Mouse (Mus musculus): ENCODE measurements at regions not wholly inside any gene's neighbourhood (a gene's known extent, or its start where the extent isn't known, plus 50 kb on each side); places are given as distances from the start of the nearest gene placed in this dataset.
A peak's percentile ranks its signal among the peaks of the same experiment; 100 is the strongest.

DNA sequence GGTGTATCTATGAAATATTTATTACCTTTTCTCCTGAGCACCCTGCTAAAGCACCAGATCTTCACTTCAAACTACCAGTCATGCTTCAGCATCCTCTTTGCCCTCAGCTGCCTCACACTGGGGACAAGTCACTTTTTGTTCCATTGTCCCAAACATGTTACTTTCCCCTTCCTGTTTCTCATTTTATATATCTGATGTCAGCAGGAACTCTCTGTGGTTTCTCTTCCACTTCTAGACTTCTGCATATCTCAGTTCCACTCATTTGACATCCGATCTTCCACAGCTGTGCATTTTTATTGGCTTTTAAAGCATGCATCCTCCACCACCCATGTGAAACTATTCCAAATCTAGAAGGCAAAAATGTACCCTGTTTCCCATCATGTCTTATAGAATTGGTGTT is 474.4 kb upstream of the Camk1g start:
- no peak for ATAC-seq (ENCODE audit: insufficient number of reproducible peaks, low FRiP score, low TSS enrichment, low read depth)

DNA sequence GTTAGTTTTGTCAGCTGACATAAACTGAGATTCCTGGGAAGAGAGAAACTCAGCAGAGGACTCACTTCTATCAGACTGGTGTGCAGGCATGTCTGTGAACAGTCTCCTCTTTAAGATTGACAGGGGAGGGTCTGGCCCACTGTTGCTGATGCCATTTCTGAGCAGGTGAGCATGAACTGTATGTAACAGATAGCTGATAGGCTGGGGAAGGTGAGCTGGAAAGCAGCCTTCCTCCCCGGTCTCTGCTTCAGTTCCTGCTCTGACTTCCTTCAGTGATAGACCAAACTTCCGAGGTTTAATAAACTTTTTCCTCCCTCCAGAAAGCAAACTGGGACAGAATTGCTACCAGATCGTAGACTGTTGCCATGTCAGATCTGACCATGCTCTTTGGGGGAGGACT is 430.9 kb upstream of the Camk1g start:
- H3K36me3 ChIP-seq: no peaks in the 10 kb centered on the region
- H3K4me3 ChIP-seq (replicated peaks): no peak overlapping the region
- WGBS: 54% methylated on average over 3 of the region's 3 CpGs
- H3K27ac ChIP-seq (replicated peaks): no peak overlapping the region
- ATAC-seq (ENCODE audit: insufficient number of reproducible peaks, low FRiP score, low TSS enrichment, low read depth): no peak
- no peaks in the 10 kb centered on the region for H3K27me3 ChIP-seq
- no peaks in the 10 kb centered on the region for H3K9me3 ChIP-seq (replicated peaks)
- no peaks in the 10 kb centered on the region for H3K4me1 ChIP-seq
- H3K4me2 ChIP-seq (replicated peaks): no peak overlapping the region
- H3K9ac ChIP-seq: no peak overlapping the region

More for the DNA sequence above, 474.4 kb upstream of the Camk1g start:
- no peak overlapping the region for H3K9ac ChIP-seq
- no peaks in the 10 kb centered on the region for H3K4me1 ChIP-seq
- WGBS: 26% methylated on average over 1 of the region's 1 CpGs
- H3K27ac ChIP-seq (replicated peaks): no peak overlapping the region
- no peaks in the 10 kb centered on the region for H3K9me3 ChIP-seq (replicated peaks)
- H3K27me3 ChIP-seq: no peaks in the 10 kb centered on the region
- H3K36me3 ChIP-seq: no peaks in the 10 kb centered on the region
- H3K4me3 ChIP-seq (replicated peaks): no peak overlapping the region
- no peak overlapping the region for H3K4me2 ChIP-seq (replicated peaks)

DNA sequence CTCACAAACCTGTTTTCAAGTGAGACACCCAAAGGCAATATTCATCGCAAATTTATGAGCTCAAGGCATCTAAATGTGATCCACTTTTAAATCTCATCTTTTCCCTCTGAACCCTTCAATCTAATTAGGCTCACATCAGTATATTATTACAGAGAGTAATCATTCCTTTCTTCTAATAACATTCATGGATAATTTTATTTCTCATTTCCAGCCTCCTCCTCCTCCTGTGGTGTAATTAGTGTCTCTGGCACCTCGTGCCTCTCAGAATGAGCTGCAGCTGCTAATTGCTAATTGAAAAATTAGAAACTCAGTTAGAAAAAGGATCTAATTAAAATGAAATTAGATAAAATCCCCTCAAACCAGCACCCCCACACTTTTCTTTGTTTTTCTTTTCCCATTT is 420.5 kb upstream of the Camk1g start:
- ATAC-seq (ENCODE audit: insufficient number of reproducible peaks, low FRiP score, low TSS enrichment, low read depth): no peak
- H3K9ac ChIP-seq: no peak overlapping the region
- no peak overlapping the region for H3K27ac ChIP-seq (replicated peaks)
- no peaks in the 10 kb centered on the region for H3K4me1 ChIP-seq
- H3K27me3 ChIP-seq: no peaks in the 10 kb centered on the region
- H3K4me2 ChIP-seq (replicated peaks): no peak overlapping the region
- H3K9me3 ChIP-seq (replicated peaks): no peaks in the 10 kb centered on the region
- no peak overlapping the region for H3K4me3 ChIP-seq (replicated peaks)
- 48% methylated on average over 2 of the region's 2 CpGs for WGBS
- no peaks in the 10 kb centered on the region for H3K36me3 ChIP-seq

DNA sequence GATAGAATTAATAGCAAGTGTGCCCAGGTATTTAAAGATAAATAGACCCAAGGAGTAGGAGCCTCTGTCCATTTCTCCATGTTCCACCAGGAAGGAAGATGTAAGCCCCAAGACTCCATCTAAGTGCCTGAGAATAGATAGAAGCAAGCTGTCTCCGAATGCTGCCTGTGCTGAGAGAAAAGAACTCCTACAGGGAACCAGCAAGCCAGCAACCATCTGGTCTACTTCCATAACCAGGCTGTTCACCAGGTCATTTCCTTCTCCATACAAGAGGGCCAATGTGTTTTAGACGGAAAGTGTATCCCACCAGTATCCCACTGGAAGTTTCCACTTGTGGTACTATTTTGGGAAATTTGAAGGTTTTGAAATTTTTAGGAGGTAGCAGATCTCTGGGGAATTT is 418.4 kb upstream of the Camk1g start:
- Histone ChIP-seq H3K36me3 (no peaks in the 10 kb centered on the region), H3K4me1 (no peaks in the 10 kb centered on the region), H3K4me3 (replicated peaks) (no peak overlapping the region), H3K9ac (no peak overlapping the region), H3K27ac (replicated peaks) (no peak overlapping the region), H3K9me3 (replicated peaks) (no peaks in the 10 kb centered on the region), H3K27me3 (0 out of 2 replicates have a peak, but pooled peaks cover 3% of the 10 kb centered on the region), H3K4me2 (replicated peaks) (no peak overlapping the region)
- ATAC-seq (ENCODE audit: insufficient number of reproducible peaks, low FRiP score, low TSS enrichment, low read depth): no peak
- WGBS: 85% methylated on average over 2 of the region's 2 CpGs

DNA sequence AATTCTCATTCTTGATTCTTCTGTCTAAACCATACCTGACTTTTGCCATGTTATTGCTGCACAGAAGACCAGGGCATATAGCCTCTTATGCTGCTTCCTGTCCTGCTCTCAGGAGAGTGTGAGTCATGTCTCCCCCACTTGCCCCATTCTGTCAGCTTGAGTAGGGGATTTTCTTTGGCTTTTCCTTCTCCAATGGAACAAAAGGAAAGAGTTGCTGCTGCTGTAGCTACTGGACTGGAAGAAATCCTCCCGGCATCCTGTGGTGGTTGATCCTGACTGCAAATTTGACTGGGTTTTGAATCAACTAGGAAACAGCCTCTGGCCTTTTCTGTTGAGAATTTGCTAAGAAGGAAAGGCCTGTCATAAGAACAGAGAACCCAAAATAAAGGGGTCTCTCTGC is 417.3 kb upstream of the Camk1g start:
- no peaks in the 10 kb centered on the region for H3K9me3 ChIP-seq (replicated peaks)
- H3K27ac ChIP-seq (replicated peaks): no peak overlapping the region
- WGBS: 38% methylated on average over 1 of the region's 1 CpGs

DNA sequence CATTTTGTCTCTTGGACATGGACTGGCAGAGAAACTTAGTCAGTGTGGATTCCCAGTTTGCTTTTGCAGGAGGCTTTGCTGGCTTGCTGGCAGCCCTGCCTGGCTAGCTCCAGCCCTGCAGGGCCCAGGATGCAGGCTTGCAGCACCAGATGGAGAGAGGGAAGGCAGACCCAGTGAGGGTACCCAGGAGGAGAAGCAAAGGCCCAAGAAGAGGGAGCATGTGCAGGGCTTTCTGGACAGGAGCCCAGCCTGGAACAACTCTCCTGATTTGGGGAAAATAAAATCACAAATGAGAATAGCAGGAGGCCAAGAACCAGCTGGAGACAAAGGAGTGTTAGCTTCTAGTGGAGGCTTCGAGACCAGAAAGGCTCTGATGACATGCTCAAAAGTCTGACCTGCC is 414.9 kb upstream of the Camk1g start:
- Histone ChIP-seq H3K4me1 (no peaks in the 10 kb centered on the region), H3K27ac (replicated peaks) (no peak overlapping the region), H3K9ac (no peak overlapping the region), H3K27me3 (0 out of 2 replicates have a peak, but pooled peaks cover 3% of the 10 kb centered on the region), H3K4me2 (replicated peaks) (no peak overlapping the region), H3K4me3 (replicated peaks) (no peak overlapping the region), H3K36me3 (no peaks in the 10 kb centered on the region), H3K9me3 (replicated peaks) (no peaks in the 10 kb centered on the region)
- 63% methylated on average over 1 of the region's 1 CpGs for WGBS
- no peak for ATAC-seq (ENCODE audit: insufficient number of reproducible peaks, low FRiP score, low TSS enrichment, low read depth)

More for the DNA sequence above, 417.3 kb upstream of the Camk1g start:
- Histone ChIP-seq H3K36me3 (no peaks in the 10 kb centered on the region), H3K27me3 (0 out of 2 replicates have a peak, but pooled peaks cover 3% of the 10 kb centered on the region), H3K4me1 (no peaks in the 10 kb centered on the region), H3K4me2 (replicated peaks) (no peak overlapping the region), H3K4me3 (replicated peaks) (no peak overlapping the region), H3K9ac (no peak overlapping the region)
- ATAC-seq (ENCODE audit: insufficient number of reproducible peaks, low FRiP score, low TSS enrichment, low read depth): no peak

DNA sequence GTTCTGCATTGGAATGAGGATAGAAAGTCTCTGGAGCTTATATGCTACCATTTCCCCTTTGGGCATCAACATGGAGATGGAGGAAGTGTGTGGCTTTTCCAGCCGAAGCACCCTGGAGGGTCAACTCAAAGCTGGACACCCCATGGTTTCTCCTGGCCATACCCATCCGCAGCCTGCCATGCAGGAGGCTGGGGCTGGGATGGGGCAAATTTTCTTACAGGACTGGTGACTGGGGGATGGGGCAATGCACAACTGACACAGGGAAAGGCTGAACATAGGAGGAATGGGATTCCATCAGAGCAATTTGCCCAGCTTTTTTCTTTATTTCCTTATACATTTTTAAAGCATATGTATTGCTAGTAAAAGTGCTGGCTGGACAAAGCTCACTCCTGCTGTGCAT is 414.4 kb upstream of the Camk1g start:
- H3K4me1 ChIP-seq: no peaks in the 10 kb centered on the region
- H3K36me3 ChIP-seq: no peaks in the 10 kb centered on the region
- no peak overlapping the region for H3K27ac ChIP-seq (replicated peaks)
- 72% methylated on average over 2 of the region's 2 CpGs for WGBS
- 0 out of 2 replicates have a peak, but pooled peaks cover 3% of the 10 kb centered on the region for H3K27me3 ChIP-seq
- H3K4me3 ChIP-seq (replicated peaks): no peak overlapping the region
- H3K9ac ChIP-seq: no peak overlapping the region
- H3K9me3 ChIP-seq (replicated peaks): no peaks in the 10 kb centered on the region
- ATAC-seq (ENCODE audit: insufficient number of reproducible peaks, low FRiP score, low TSS enrichment, low read depth): no peak
- H3K4me2 ChIP-seq (replicated peaks): no peak overlapping the region

DNA sequence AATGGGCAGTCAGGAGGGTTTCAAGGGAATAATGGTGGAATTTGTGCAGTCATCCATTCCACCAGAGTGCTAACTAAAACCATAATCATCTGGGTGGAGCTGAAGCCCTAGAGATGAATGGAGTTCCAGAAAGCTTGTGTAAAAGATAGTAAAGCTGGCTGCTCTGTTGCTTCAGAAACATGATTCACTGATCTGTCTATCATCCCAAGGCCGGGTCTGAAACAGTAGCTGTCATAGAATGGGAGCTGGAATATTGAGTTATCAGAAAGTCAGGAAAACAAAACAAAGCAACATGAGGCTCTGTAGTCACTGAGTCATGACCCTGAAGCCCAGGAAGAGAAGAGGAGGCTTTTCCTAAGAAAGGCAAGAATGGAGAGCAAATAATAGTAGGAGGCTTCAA is 408.1 kb upstream of the Camk1g start:
- ATAC-seq (ENCODE audit: insufficient number of reproducible peaks, low FRiP score, low TSS enrichment, low read depth): no peak
- Histone ChIP-seq H3K9ac (no peak overlapping the region), H3K27me3 (no peaks in the 10 kb centered on the region), H3K9me3 (replicated peaks) (no peaks in the 10 kb centered on the region), H3K36me3 (no peaks in the 10 kb centered on the region), H3K27ac (replicated peaks) (no peak overlapping the region), H3K4me2 (replicated peaks) (no peak overlapping the region), H3K4me3 (replicated peaks) (no peak overlapping the region), H3K4me1 (no peaks in the 10 kb centered on the region)
- 52% methylated on average over 1 of the region's 1 CpGs for whole genome bisulfite sequencing

DNA sequence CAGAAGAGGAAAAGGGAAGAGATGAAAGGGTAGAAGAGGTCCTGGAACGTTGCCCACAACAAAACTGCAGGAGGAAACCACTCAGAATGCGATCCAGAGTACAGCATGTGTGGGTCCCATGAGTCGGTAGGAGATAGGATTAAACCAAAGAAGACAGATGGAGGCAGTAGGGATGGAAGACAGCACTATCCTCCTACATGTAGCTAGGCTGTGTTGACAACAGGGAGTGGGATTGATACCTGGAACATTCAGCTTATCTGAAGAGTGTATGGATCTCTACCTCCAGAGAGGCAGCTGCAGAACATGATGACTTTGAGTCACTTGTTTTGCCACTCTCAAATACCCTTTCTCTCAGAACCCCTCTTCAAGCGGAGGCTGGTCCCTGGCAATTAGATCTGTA is 399.4 kb upstream of the Camk1g start:
- Histone ChIP-seq H3K9ac (no peak overlapping the region), H3K4me1 (no peaks in the 10 kb centered on the region), H3K27me3 (no peaks in the 10 kb centered on the region), H3K9me3 (replicated peaks) (no peaks in the 10 kb centered on the region), H3K4me2 (replicated peaks) (no peak overlapping the region), H3K4me3 (replicated peaks) (no peak overlapping the region), H3K27ac (replicated peaks) (no peak overlapping the region), H3K36me3 (no peaks in the 10 kb centered on the region)
- 57% methylated on average over 4 of the region's 4 CpGs for WGBS
- no peak for ATAC-seq (ENCODE audit: insufficient number of reproducible peaks, low FRiP score, low TSS enrichment, low read depth)

DNA sequence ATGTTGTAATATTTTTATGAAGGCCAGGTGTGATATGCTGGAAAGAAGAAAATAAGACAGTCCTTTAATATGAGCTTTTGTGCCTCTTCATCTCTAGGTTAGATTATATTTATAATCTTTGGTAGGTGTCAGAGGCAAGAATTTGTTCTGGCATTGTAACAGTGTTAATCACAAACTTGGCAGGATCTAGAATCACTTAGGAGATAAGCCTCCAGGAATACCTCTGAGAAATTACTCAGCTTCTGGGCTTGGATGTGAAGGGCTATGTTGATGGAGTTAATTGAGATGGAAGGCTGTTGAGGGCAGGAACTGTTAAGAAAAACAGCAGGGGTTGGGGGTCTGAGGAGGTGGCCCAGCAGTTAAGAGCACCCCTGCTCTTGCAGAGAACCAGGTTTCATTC is 394.0 kb upstream of the Camk1g start:
- no peaks in the 10 kb centered on the region for H3K27me3 ChIP-seq
- H3K27ac ChIP-seq (replicated peaks): no peak overlapping the region
- H3K9me3 ChIP-seq (replicated peaks): no peaks in the 10 kb centered on the region
- no peak overlapping the region for H3K9ac ChIP-seq
- no peak overlapping the region for H3K4me3 ChIP-seq (replicated peaks)
- ATAC-seq (ENCODE audit: insufficient number of reproducible peaks, low FRiP score, low TSS enrichment, low read depth): no peak
- H3K4me1 ChIP-seq: no peaks in the 10 kb centered on the region
- H3K4me2 ChIP-seq (replicated peaks): no peak overlapping the region
- H3K36me3 ChIP-seq: no peaks in the 10 kb centered on the region

DNA sequence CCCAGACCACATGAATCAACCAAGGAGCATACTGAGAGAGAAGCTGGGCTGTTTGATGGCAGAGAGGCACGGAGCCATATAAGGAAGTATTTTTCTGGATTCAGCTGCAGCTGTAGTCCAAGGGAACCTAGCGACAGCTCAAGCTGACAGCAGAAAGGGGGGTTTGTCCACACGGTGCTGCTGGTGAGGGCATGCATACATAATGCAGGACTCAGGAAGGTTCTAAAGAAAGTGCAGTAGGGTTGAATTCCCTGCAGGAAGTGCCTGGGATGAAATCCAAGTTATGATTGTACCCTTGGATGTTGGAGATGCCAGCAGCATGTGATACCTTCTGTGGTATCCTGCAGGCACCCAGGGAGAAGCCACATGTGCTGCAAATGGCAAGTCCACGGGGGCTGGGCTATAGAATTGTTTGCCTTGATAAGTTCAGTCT is 381.7 kb upstream of the Camk1g start:
- H3K27ac ChIP-seq (replicated peaks): no peak overlapping the region
- no peaks in the 10 kb centered on the region for H3K27me3 ChIP-seq
- H3K4me3 ChIP-seq (replicated peaks): no peak overlapping the region
- H3K4me2 ChIP-seq (replicated peaks): no peak overlapping the region
- H3K9ac ChIP-seq: no peak overlapping the region
- 0 out of 2 replicates have a peak, but pooled peaks cover 6% of the 10 kb centered on the region for H3K4me1 ChIP-seq
- H3K9me3 ChIP-seq (replicated peaks): no peaks in the 10 kb centered on the region
- peak; percentile 69 for ATAC-seq (ENCODE audit: insufficient number of reproducible peaks, low FRiP score, low TSS enrichment, low read depth)
- 25% methylated on average over 4 of the region's 4 CpGs for WGBS
- no peaks in the 10 kb centered on the region for H3K36me3 ChIP-seq

DNA sequence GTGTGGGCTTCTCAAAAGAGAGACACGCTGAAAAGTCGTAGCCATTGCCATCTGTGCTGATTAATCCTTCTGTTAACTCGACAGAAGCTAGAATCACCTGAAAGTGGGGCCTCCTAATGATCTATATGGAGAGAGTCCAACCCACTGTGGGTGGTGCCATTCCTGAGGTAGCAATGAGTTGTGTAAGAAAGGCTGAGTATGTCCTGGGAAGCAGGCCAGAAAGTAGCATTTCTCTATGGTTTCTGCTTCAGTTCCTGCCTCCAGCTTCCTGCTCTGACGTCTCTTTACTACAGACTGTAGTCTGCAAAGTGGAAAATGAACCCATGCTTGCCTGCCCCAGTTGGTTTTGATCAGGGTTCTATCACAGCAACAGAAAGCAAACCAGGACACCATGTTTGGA is 380.8 kb upstream of the Camk1g start:
- H3K4me1 ChIP-seq: 0 out of 2 replicates have a peak, but pooled peaks cover 6% of the 10 kb centered on the region
- no peak overlapping the region for H3K9ac ChIP-seq
- WGBS: 57% methylated on average over 4 of the region's 4 CpGs
- H3K27me3 ChIP-seq: no peaks in the 10 kb centered on the region
- H3K4me3 ChIP-seq (replicated peaks): no peak overlapping the region
- no peak overlapping the region for H3K27ac ChIP-seq (replicated peaks)
- no peaks in the 10 kb centered on the region for H3K36me3 ChIP-seq
- no peak overlapping the region for H3K4me2 ChIP-seq (replicated peaks)
- no peak for ATAC-seq (ENCODE audit: insufficient number of reproducible peaks, low FRiP score, low TSS enrichment, low read depth)
- H3K9me3 ChIP-seq (replicated peaks): no peaks in the 10 kb centered on the region
